Mouse (Mus musculus): ENCODE measurements around the gene Tmc5.

GRCm38 (mm10) chr7:118676826-118677225, 79.7 kb downstream of the Tmc5 start:
- TF ChIP-seq CTCF (IDR thresholded peaks at IDR 0.05; ENCODE audit: low read depth, low read length) (no peak), GATA1 (IDR thresholded peaks at IDR 0.05; ENCODE audit: borderline replicate concordance, low read length) (no peak), GATA2 (IDR thresholded peaks at IDR 0.05; ENCODE audit: borderline replicate concordance, low read depth, low read length) (no peak), TAL1 (conservative IDR thresholded peaks at IDR 0.05; ENCODE audit: low read depth, low read length) (no peak), POLR2AphosphoS5 (IDR thresholded peaks at IDR 0.05; ENCODE audit: insufficient replicate concordance, low read depth, low read length) (no peak)
